Mouse (Mus musculus) midbrain, embryonic 13.5 days (tissue): ENCODE measurements at regions not wholly inside any gene's neighbourhood (a gene's known extent, or its start where the extent isn't known, plus 50 kb on each side); places are given as distances from the start of the nearest gene placed in this dataset.

Source experiments
- ATAC-seq: fragments of 200-750 bp; cut with Nextera tagmentation; 2 replicates; pipeline ENCODE4 v1.8.0; 2017; ENCODE audit warnings: mild to moderate bottlenecking, moderate TSS enrichment, moderate library complexity
- H3K27ac ChIP-seq: fragments of 300-500 bp; sonication (generic); 2 replicates; pipeline ENCODE4 v1.5.1; 2015; ENCODE audit warnings: inconsistent platforms, mild to moderate bottlenecking, moderate library complexity
- H3K27me3 ChIP-seq: fragments of 300-500 bp; sonication (generic); 2 replicates; pipeline ENCODE4 v1.6.1; 2015; ENCODE audit warnings: mild to moderate bottlenecking, inconsistent platforms
- H3K36me3 ChIP-seq: fragments of 300-500 bp; sonication (generic); 2 replicates; pipeline ENCODE4 v1.6.1; 2015; ENCODE audit warnings: mild to moderate bottlenecking, inconsistent platforms
- H3K4me1 ChIP-seq: fragments of 300-500 bp; sonication (generic); replicated peaks from 2 replicates; pipeline ENCODE4 v1.6.1; 2015; ENCODE audit warnings: inconsistent platforms
- H3K4me2 ChIP-seq: fragments of 300-500 bp; sonication (generic); replicated peaks from 2 replicates; pipeline ENCODE4 v1.6.1; 2015; ENCODE audit warnings: moderate library complexity, mild to moderate bottlenecking, inconsistent platforms
- H3K4me3 ChIP-seq: fragments of 300-500 bp; sonication (generic); replicated peaks from 2 replicates; pipeline ENCODE4 v1.5.1; 2015; ENCODE audit warnings: mild to moderate bottlenecking, inconsistent platforms
- H3K9ac ChIP-seq: fragments of 300-500 bp; sonication (generic); replicated peaks from 2 replicates; pipeline ENCODE4 v1.6.1; 2015; ENCODE audit warnings: mild to moderate bottlenecking, inconsistent platforms
- H3K9me3 ChIP-seq: fragments of 300-500 bp; sonication (generic); 2 replicates; pipeline ENCODE4 v1.6.1; 2016; ENCODE audit warnings: mild to moderate bottlenecking, inconsistent platforms
- WGBS: fragments of 180-500 bp; shearing (Covaris S2); methylation state at CpG from one replicate; pipeline ENCODE4 v1.1.7; 2015; 5-methylcytosine and 5-hydroxymethylcytosine counted together

DNA sequence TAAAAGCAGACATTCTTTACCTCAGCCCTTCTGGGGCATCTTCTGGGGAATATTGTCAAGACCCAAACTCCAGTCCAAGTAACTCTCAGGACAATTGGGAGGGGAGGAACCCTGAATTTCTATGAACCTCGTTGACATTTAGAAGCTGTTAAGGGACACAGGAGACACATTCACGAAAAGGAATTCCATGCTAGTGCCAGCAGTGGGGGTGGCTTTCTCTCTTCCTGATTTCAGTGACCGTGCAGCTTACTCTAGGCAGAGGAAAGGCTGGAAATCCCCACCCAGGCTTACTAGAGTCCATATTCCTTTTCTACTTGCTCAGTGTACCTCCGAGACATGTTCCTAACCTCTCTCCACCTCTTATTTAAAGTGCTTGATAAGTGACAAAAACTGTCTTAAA lies 239.9 kb upstream of the Tgfbr2 start:
- Histone ChIP-seq H3K9me3 (no peaks in the 10 kb centered on the region), H3K36me3 (no peaks in the 10 kb centered on the region), H3K9ac (no peak overlapping the region), H3K4me2 (no peak overlapping the region), H3K27me3 (no peaks in the 10 kb centered on the region), H3K4me1 (no peaks in the 10 kb centered on the region), H3K27ac (no peak overlapping the region), H3K4me3 (no peak overlapping the region)
- no peak for ATAC-seq
- WGBS = 84% methylated on average over 4 of the region's 4 CpGs

DNA sequence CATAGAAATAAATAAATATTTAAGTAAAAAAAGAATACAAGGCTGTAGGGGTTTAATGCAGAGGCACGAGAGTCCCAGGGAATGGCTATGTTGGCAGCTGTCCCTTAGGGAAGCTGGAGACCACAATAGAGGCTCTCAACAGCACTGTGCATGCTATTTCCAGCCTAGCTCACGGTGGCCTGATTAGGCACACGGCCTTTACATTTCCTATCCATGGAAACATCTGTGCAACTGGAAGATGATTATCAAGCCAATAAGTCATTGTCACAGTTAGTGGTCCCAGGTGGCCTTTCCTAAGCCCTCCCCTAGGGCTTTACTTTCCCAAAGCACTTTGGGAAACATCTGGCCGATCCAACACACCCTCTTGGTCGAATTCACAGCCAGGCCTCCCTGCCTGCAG lies 235.9 kb upstream of the Tgfbr2 start:
- Histone ChIP-seq H3K27me3 (no peaks in the 10 kb centered on the region), H3K4me1 (no peaks in the 10 kb centered on the region), H3K4me3 (no peak overlapping the region), H3K27ac (no peak overlapping the region), H3K9ac (no peak overlapping the region), H3K9me3 (peaks cover 7% of the 10 kb centered on the region; the same call in 1 of the 2 replicates), H3K36me3 (no peaks in the 10 kb centered on the region), H3K4me2 (no peak overlapping the region)
- ATAC-seq = no peak
- 72% methylated on average over 5 of the region's 5 CpGs for WGBS

DNA sequence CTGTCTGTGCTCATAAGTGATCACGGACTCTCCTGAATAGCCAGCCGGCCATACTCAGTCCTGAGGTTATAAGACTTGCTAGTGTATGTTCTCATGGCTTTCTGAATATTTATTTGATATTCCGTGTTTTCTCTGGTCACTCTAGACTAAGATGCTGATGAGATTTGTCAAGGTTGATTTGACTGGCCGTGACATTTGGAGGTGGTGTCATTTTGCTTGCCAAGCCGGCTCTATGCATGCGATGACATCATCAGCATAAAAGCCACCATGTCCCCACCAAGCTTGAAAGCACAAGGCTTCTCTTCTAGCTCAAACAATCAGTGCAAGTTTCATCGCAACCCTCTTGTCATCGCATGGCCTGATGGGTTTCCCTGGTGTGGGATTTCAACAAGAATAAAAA lies 235.3 kb upstream of the Tgfbr2 start:
- H3K4me2 ChIP-seq = no peak overlapping the region
- H3K4me3 ChIP-seq = no peak overlapping the region
- H3K9ac ChIP-seq = no peak overlapping the region
- no peak overlapping the region for H3K27ac ChIP-seq
- no peaks in the 10 kb centered on the region for H3K36me3 ChIP-seq
- H3K27me3 ChIP-seq = no peaks in the 10 kb centered on the region
- WGBS = 93% methylated on average over 8 of the region's 8 CpGs
- peaks cover 7% of the 10 kb centered on the region; the same call in 1 of the 2 replicates for H3K9me3 ChIP-seq
- ATAC-seq = no peak
- no peaks in the 10 kb centered on the region for H3K4me1 ChIP-seq

DNA sequence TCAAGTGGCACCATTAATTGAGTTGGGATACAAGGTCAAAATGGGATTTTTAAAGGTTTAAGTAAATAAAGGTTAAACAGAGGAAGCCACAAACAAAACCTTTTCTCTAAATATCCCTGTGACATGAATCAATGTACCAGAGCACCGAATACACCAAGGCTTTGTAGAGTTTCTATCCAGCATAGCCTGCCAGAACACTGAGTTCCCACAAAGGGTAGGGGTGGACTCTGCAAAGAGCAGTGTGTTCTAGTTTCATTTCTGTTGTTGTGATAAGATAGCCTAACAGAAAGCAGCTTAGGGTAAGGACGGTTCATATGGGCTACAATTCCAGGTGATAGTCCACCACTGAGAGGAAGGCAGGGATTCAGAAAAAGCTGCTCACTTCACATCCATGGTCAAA lies 233.0 kb upstream of the Tgfbr2 start:
- no peaks in the 10 kb centered on the region for H3K27me3 ChIP-seq
- WGBS = 91% methylated on average over 2 of the region's 2 CpGs
- H3K4me3 ChIP-seq = no peak overlapping the region
- ATAC-seq = no peak
- no peaks in the 10 kb centered on the region for H3K4me1 ChIP-seq
- no peak overlapping the region for H3K27ac ChIP-seq
- H3K4me2 ChIP-seq = no peak overlapping the region
- H3K9ac ChIP-seq = no peak overlapping the region
- H3K36me3 ChIP-seq = no peaks in the 10 kb centered on the region
- H3K9me3 ChIP-seq = peaks cover 7% of the 10 kb centered on the region; the same call in 1 of the 2 replicates

DNA sequence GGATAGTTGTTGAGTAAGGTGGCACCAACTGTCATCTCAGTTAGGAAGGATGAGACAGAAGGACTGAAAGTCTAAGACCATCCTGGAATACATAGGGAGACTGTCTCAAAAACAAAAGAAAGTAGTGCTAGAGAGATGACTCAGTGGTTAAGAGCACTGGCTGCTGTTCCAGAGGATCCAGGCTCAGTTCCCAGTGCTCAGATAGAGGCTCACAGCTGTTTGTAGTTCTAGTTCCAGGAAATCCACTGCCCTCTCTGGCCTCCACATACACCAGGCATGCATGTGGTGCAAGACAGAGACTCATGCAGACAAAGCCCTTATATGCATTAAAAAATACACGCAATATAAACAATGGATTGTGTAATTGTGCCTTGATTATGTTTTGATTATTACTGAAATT lies 229.9 kb upstream of the Tgfbr2 start:
- Histone ChIP-seq H3K27ac (no peak overlapping the region), H3K27me3 (no peaks in the 10 kb centered on the region), H3K36me3 (no peaks in the 10 kb centered on the region), H3K4me3 (no peak overlapping the region), H3K9me3 (peaks cover 7% of the 10 kb centered on the region; the same call in 1 of the 2 replicates), H3K4me2 (no peak overlapping the region), H3K4me1 (no peaks in the 10 kb centered on the region), H3K9ac (no peak overlapping the region)
- ATAC-seq = no peak
- 98% methylated on average over 1 of the region's 1 CpGs for WGBS

DNA sequence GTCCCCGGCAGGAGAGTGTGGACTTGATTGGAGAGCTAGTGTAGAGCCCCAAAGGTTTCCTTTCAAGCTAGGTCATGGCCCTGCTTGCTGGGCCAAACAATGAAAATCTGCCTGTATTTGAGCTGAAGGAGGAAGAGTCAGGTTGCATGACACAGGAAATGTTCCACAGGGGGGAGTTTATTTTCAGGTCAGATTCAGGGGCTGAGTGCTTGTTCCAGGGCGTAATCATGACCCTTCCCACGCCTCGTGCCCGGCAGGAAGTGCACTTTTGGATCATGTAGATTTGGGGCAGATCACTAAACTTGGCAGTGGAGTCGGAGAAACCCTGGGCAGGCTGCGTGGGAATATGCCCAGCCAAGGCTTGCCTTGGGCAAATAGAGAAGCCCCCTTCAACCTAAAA lies 226.7 kb upstream of the Tgfbr2 start:
- no peak overlapping the region for H3K27ac ChIP-seq
- H3K4me3 ChIP-seq = no peak overlapping the region
- ATAC-seq = no peak
- no peaks in the 10 kb centered on the region for H3K4me1 ChIP-seq
- H3K9ac ChIP-seq = no peak overlapping the region
- H3K36me3 ChIP-seq = no peaks in the 10 kb centered on the region
- 85% methylated on average over 7 of the region's 7 CpGs for WGBS
- H3K4me2 ChIP-seq = no peak overlapping the region
- H3K9me3 ChIP-seq = no peaks in the 10 kb centered on the region
- H3K27me3 ChIP-seq = no peaks in the 10 kb centered on the region

DNA sequence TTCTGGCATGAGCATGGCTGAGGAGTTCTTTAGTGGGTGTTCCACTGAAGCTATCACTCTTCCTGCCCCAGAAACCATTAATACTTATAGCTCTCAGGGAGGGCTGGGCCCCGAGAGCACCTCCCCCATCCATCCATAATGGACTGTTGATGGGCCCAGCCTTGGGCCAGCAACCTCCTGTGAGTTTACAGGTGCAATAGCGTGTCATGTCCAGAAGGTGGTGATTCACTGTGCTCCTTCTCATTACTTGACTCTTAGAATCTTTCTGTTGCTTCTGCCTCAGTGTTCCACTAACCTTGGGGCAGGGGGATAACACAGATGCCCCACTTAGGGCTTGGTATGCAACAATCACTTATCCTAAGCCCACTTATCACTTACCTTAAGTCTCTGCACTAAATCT lies 225.1 kb upstream of the Tgfbr2 start:
- H3K27me3 ChIP-seq = no peaks in the 10 kb centered on the region
- no peak overlapping the region for H3K4me3 ChIP-seq
- H3K4me1 ChIP-seq = no peaks in the 10 kb centered on the region
- H3K4me2 ChIP-seq = no peak overlapping the region
- no peak overlapping the region for H3K27ac ChIP-seq
- no peaks in the 10 kb centered on the region for H3K9me3 ChIP-seq
- H3K36me3 ChIP-seq = no peaks in the 10 kb centered on the region
- 58% methylated on average over 2 of the region's 2 CpGs for WGBS
- ATAC-seq = no peak
- H3K9ac ChIP-seq = no peak overlapping the region

DNA sequence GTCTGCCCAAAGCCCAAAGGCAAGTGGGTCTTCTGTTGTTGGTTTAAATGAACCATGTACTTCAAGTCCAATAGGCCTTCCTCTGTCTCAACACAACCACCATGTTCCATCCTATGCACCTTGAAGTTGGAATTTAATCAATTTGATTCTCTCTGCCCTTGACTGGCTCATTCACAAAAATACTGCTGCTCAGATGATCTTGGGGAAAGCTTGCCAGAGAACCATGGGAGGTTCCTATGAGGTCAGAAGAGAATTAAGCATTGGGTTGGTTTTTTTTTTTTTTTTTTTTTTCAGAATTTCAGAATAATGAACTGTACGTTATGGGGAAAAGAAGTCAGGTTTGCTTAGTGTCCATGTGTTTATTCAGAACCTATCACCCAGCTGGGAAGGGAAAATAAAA lies 224.1 kb upstream of the Tgfbr2 start:
- no peak for ATAC-seq
- no peak overlapping the region for H3K27ac ChIP-seq
- H3K4me3 ChIP-seq = no peak overlapping the region
- no peak overlapping the region for H3K4me2 ChIP-seq
- no peaks in the 10 kb centered on the region for H3K4me1 ChIP-seq
- H3K9me3 ChIP-seq = no peaks in the 10 kb centered on the region
- WGBS = 92% methylated on average over 1 of the region's 1 CpGs
- no peak overlapping the region for H3K9ac ChIP-seq
- no peaks in the 10 kb centered on the region for H3K27me3 ChIP-seq
- no peaks in the 10 kb centered on the region for H3K36me3 ChIP-seq

DNA sequence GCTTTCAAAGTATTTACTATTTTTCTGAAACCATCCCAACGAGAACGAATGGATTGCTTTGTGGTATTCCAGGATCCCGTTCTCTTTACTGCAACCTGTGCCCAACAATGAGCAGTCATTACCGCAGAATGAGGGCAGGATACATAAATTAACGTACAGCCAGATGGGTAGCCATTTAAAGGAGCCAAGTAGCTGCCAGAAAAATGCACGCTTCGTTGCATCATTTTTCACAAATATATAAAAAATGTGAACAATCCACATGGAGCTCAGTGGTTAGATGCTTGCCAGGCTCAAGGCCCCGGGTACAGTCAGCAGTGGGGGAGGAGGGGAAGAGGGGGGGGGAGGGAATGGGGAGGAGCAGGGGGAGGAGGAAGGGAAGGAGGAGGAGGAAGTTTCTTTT lies 217.1 kb upstream of the Tgfbr2 start:
- WGBS = 70% methylated on average over 8 of the region's 8 CpGs
- no peak overlapping the region for H3K4me2 ChIP-seq
- no peaks in the 10 kb centered on the region for H3K4me1 ChIP-seq
- H3K9me3 ChIP-seq = no peaks in the 10 kb centered on the region
- ATAC-seq = no peak
- H3K27ac ChIP-seq = no peak overlapping the region
- no peak overlapping the region for H3K4me3 ChIP-seq
- no peak overlapping the region for H3K9ac ChIP-seq
- no peaks in the 10 kb centered on the region for H3K27me3 ChIP-seq
- no peaks in the 10 kb centered on the region for H3K36me3 ChIP-seq

DNA sequence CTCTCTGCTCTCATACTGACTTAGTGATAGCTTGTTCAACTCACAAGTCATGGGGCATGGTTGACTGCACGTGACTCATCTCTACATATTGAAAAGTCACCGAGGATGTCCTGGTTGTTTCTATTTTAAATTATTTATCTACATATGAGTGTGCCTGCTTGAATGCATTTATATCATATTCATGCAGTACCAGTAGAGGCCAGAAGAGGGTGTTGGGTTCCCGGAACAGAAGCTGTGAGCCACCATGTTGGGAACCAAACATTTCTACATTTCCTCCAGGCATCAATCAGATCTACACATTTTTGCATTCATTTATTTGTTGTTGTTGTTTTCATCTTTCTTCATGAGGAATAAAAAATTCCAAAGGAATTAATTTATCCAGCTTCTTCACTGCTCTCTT lies 214.6 kb upstream of the Tgfbr2 start:
- Histone ChIP-seq H3K9me3 (no peaks in the 10 kb centered on the region), H3K27me3 (no peaks in the 10 kb centered on the region), H3K9ac (no peak overlapping the region), H3K36me3 (no peaks in the 10 kb centered on the region), H3K27ac (no peak overlapping the region), H3K4me3 (no peak overlapping the region), H3K4me1 (no peaks in the 10 kb centered on the region), H3K4me2 (no peak overlapping the region)
- ATAC-seq = no peak
- WGBS = 83% methylated on average over 3 of the region's 3 CpGs

DNA sequence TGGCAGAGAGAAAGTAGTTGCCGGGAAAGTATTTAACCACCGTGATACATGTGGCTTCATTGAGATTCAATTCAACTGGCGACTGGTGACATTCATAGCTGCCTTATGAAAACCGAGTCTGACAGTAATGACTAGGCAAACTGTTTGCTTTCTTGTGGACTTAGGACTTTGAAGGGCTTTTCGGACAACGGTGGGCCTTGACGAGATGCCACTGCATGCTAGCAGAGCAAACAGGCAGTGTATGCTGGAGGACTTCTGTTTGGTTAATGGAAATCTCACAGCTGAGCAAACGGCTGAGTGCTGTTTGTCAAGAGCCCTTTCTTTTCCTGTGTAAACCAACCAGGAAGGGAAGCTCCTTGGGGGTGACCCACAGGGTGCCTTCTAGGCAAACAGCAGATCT lies 213.7 kb upstream of the Tgfbr2 start:
- no peak overlapping the region for H3K4me3 ChIP-seq
- WGBS = 67% methylated on average over 8 of the region's 8 CpGs
- no peaks in the 10 kb centered on the region for H3K9me3 ChIP-seq
- H3K27ac ChIP-seq = no peak overlapping the region
- H3K9ac ChIP-seq = no peak overlapping the region
- no peaks in the 10 kb centered on the region for H3K36me3 ChIP-seq
- peak; percentile 24; the same call in 1 of the 2 replicates for ATAC-seq
- no peak overlapping the region for H3K4me2 ChIP-seq
- H3K4me1 ChIP-seq = no peaks in the 10 kb centered on the region; the same call in 1 of the 2 replicates
- H3K27me3 ChIP-seq = no peaks in the 10 kb centered on the region

DNA sequence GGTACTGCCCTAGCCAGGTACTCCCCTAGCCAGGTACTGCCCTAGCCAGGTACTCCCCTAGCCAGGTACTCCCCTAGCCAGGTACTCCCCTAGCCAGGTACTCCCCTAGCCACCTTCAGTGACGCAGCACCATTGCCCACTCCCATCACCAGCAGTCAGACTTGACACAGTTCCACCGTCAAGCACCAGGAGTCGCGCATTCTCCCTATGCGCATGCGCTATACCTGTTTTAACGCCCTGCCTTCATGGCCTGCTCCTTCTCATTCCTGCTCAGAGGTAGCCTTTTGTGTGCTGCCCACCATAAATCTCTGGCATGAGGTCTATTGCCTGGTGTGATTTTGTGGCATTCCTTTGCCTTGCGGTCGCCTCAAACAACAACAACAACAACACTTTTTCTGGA lies 212.9 kb upstream of the Tgfbr2 start:
- Histone ChIP-seq H3K36me3 (no peaks in the 10 kb centered on the region), H3K4me1 (no peaks in the 10 kb centered on the region; the same call in 1 of the 2 replicates), H3K9me3 (no peaks in the 10 kb centered on the region), H3K4me3 (no peak overlapping the region), H3K27me3 (no peaks in the 10 kb centered on the region), H3K4me2 (no peak overlapping the region), H3K9ac (no peak overlapping the region), H3K27ac (no peak overlapping the region)
- no peak for ATAC-seq
- WGBS = 94% methylated on average over 9 of the region's 9 CpGs
